Mouse (Mus musculus) liver, embryonic 14.5 days (tissue): ENCODE data around the gene D430019H16Rik. TPM values are rescaled to one million over a fixed set of nuclear protein-coding genes. Genes with fewer than 3 reads are reported as not detected.

Experiments used
- ATAC-seq: fragments of 200-750 bp; cut with Nextera tagmentation; 2 replicates; pipeline ENCODE4 v1.8.0; 2017; ENCODE audit warnings: moderate number of reproducible peaks, mild to moderate bottlenecking, moderate library complexity; ENCODE audit not compliant: insufficient read depth
- DNase-seq, 3 experiments: peaks; one replicate each; pipeline ENCODE4 v3.0.0-alpha.2; 2012 to 2013; ENCODE audit warnings: low read depth in 3 of 3, low spot score in 3 of 3
- H3K27ac ChIP-seq: fragments of 300-500 bp; sonication (generic); 2 replicates; pipeline ENCODE4 v1.5.1; 2014; ENCODE audit warnings: moderate library complexity, mild to moderate bottlenecking, control low read depth, inconsistent platforms
- H3K27me3 ChIP-seq: fragments of 300-500 bp; sonication (generic); 2 replicates; pipeline ENCODE4 v1.6.1; 2014; ENCODE audit warnings: mild to moderate bottlenecking, low read length, moderate library complexity; ENCODE audit not compliant: control insufficient read depth, insufficient read depth
- H3K36me3 ChIP-seq: fragments of 300-500 bp; sonication (generic); replicated peaks from 2 replicates; pipeline ENCODE4 v1.6.1; 2014; ENCODE audit warnings: low read depth; ENCODE audit not compliant: control insufficient read depth, insufficient read depth
- H3K4me1 ChIP-seq, 2 experiments: fragments of 200-500 bp in 1 of 2; fragments of 300-500 bp in 1 of 2; sonication (generic) in 1 of 2; replicated peaks; 2 replicates each; pipeline ENCODE4 v1.6.1; 2012 to 2014; ENCODE audit warnings: antibody characterized with exemption in 1 of 2, inconsistent platforms in 1 of 2, low read length in 1 of 2; ENCODE audit not compliant: control insufficient read depth in 2 of 2, insufficient read depth in 2 of 2
- H3K4me2 ChIP-seq: fragments of 300-500 bp; sonication (generic); 2 replicates; pipeline ENCODE4 v1.6.1; 2014; ENCODE audit warnings: low read depth, mild to moderate bottlenecking, control low read depth, moderate library complexity
- H3K4me3 ChIP-seq, 2 experiments: fragments of 200-500 bp in 1 of 2; fragments of 300-500 bp in 1 of 2; sonication (generic) in 1 of 2; 2 replicates each; pipeline ENCODE4 v1.5.1; 2012 to 2014; ENCODE audit warnings: low read depth in 2 of 2, low read length in 2 of 2, mild to moderate bottlenecking in 2 of 2, control low read depth in 1 of 2, inconsistent platforms in 1 of 2, moderate library complexity in 1 of 2; ENCODE audit not compliant: insufficient read depth in 1 of 2
- H3K9ac ChIP-seq: fragments of 300-500 bp; sonication (generic); replicated peaks from 2 replicates; pipeline ENCODE4 v1.6.1; 2014; ENCODE audit warnings: mild to moderate bottlenecking, control low read depth, moderate library complexity
- H3K9me3 ChIP-seq: fragments of 300-500 bp; sonication (generic); 2 replicates; pipeline ENCODE4 v1.6.1; 2016; ENCODE audit warnings: low read length, mixed read lengths; ENCODE audit not compliant: control insufficient read depth
- CTCF ChIP-seq: IDR thresholded peaks from 2 replicates; pipeline ENCODE4 v1.5.1; 2016; ENCODE audit warnings: antibody characterized with exemption, low read depth, control low read depth
- EP300 ChIP-seq: IDR thresholded peaks from 2 replicates; pipeline ENCODE4 v1.6.1; 2016; ENCODE audit warnings: antibody characterized with exemption, low read depth
- WGBS: fragments of 180-500 bp; shearing (Covaris S2); extraction: QIAGEN DNeasy Blood & Tissue Kit; methylation state at CpG from one replicate; pipeline ENCODE4 v1.1.7; 2014; ENCODE audit not compliant: insufficient replicate concordance; 5-methylcytosine and 5-hydroxymethylcytosine counted together
- polyA plus RNA-seq, 2 experiments: library from polyadenylated mRNA; depleted of rRNA in 1 of 2; stranded (reverse) in 1 of 2; unstranded in 1 of 2; fragments of >200 nt; fragmentation: Nextera tagmentation in 1 of 2; extraction: Ambion mirVana in 1 of 2; gene quantifications; 2 replicates each; pipeline versions ENCODE4 v1.2.1 to v1.2.3; 2012 to 2014

Gene D430019H16Rik
- polyA plus RNA-seq, 2 experiments = 0.03 to 0.23 TPM

GRCm38 (mm10) chr12:105523737-105524136, 70.1 kb downstream of the D430019H16Rik start:
- no peak for ATAC-seq
- Histone ChIP-seq H3K9me3 (no peaks in the 10 kb centered on the region), H3K27me3 (no peaks in the 10 kb centered on the region), H3K9ac (no peak overlapping the region), H3K27ac (no peak overlapping the region), H3K4me3 (no peak overlapping the region), H3K4me2 (no peak overlapping the region), H3K4me1 (no peaks in the 10 kb centered on the region), H3K36me3 (no peaks in the 10 kb centered on the region)
- no peak for DNase-seq
- TF ChIP-seq EP300 = no peak
- TF ChIP-seq CTCF = no peak
- WGBS = 29% methylated on average over 2 of the region's 2 CpGs

- Histone ChIP-seq H3K4me1 (no peaks in the 10 kb centered on the region), H3K9me3 (no peaks in the 10 kb centered on the region), H3K9ac (no peak overlapping the region), H3K27ac (no peak overlapping the region), H3K4me3 (no peak overlapping the region), H3K36me3 (no peaks in the 10 kb centered on the region), H3K4me2 (no peak overlapping the region), H3K27me3 (no peaks in the 10 kb centered on the region)
- TF ChIP-seq CTCF (no peak), EP300 (no peak)
- 57% methylated on average over 3 of the region's 3 CpGs for WGBS
- no peak for ATAC-seq
- DNase-seq = no peak
Observed at GRCm38 (mm10) chr12:105526186-105526585, 72.5 kb downstream of the D430019H16Rik start.

GRCm38 (mm10) chr12:105526829-105527228, 73.2 kb downstream of the D430019H16Rik start:
- DNase-seq (no peak), ATAC-seq (no peak)
- no peaks in the 10 kb centered on the region for H3K36me3 ChIP-seq
- H3K4me2 ChIP-seq = no peak overlapping the region
- H3K27ac ChIP-seq = no peak overlapping the region
- 54% methylated on average over 5 of the region's 5 CpGs for WGBS
- H3K4me3 ChIP-seq = no peak overlapping the region
- no peak for TF ChIP-seq CTCF
- no peak for TF ChIP-seq EP300
- H3K4me1 ChIP-seq = no peaks in the 10 kb centered on the region
- no peak overlapping the region for H3K9ac ChIP-seq
- no peaks in the 10 kb centered on the region for H3K27me3 ChIP-seq
- H3K9me3 ChIP-seq = no peaks in the 10 kb centered on the region

GRCm38 (mm10) chr12:105529545-105529944, 75.9 kb downstream of the D430019H16Rik start:
- DNase-seq = no peak
- Histone ChIP-seq H3K27ac (no peak overlapping the region), H3K9me3 (no peaks in the 10 kb centered on the region), H3K4me3 (no peak overlapping the region), H3K4me2 (no peak overlapping the region), H3K36me3 (no peaks in the 10 kb centered on the region), H3K9ac (no peak overlapping the region), H3K27me3 (no peaks in the 10 kb centered on the region), H3K4me1 (no peaks in the 10 kb centered on the region)
- no peak for ATAC-seq
- no peak for TF ChIP-seq EP300
- TF ChIP-seq CTCF = no peak
- 13% methylated on average over 9 of the region's 9 CpGs for WGBS

- H3K4me2 ChIP-seq = no peak overlapping the region
- no peak for DNase-seq
Observed at GRCm38 (mm10) chr12:105531724-105532371, 78.2 kb downstream of the D430019H16Rik start.

More at GRCm38 (mm10) chr12:105531724-105532371, 78.2 kb downstream of the D430019H16Rik start:
- no peak overlapping the region for H3K27ac ChIP-seq
- no peaks in the 10 kb centered on the region for H3K9me3 ChIP-seq
- no peak overlapping the region for H3K4me3 ChIP-seq
- TF ChIP-seq CTCF (no peak), EP300 (no peak)
- no peak overlapping the region for H3K9ac ChIP-seq
- 0 out of 4 replicates have a peak, but pooled peaks cover 0 to 4% of the 10 kb centered on the region in 2 experiments for H3K4me1 ChIP-seq
- 49% methylated on average over 8 of the region's 8 CpGs for WGBS
- no peak for ATAC-seq
- H3K27me3 ChIP-seq = no peaks in the 10 kb centered on the region
- no peaks in the 10 kb centered on the region for H3K36me3 ChIP-seq
